8 mouse cellular contexts compared by ENCODE assay signal in the genomic region with DNA sequence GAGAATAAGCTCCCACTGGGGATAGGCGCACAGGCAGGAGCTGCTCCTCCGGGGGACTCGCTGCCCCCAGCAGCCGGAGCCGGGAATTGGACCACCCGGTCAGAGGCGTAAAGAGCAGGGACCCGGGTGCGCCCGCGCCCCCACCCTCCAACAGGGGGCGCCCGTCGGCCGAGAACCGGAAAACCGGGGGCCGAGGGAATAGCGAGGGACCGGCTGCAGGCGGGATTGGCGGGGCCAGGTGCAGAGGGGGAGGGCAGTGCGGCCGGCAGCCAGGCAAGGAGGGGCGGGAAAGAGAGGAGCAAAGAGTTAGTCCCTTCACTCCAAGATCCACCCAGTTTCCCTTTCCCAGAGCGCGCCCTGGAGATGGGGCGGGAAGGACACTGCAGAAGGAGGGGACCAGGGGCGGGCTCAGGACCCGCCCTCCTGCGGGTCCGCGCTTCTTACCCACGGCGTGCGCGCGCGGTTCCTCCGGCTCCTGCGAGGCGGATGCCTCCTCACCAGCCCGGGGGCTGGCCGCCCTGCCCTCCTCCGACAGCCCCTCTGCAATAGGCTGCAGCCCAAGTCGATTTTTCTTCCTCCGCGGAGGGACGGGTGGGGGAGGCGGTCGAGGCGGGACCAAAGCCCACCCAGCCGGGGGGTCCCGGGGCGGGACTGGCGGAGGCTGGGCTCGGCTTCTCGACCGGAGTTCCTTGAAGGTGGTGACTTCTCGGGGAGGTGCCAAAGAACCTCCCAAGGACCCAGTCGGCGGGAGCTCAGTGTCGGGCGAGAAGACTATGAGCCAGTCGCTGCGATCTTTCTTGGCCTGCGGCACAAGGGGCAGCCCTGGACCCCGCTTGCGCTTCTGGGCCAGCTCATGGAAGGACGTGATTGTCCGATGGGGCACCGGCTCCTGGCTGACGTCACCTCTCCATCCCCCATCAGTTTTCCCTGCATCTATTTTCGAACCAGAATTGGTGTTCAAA. TPM values are rescaled to one million over a fixed set of nuclear protein-coding genes. Genes with fewer than 3 reads are reported as not detected.
DNase-seq lines count a peak whose midpoint lies in the region; ATAC-seq and TF ChIP-seq lines count a peak whose summit lies in the region.

No protein-coding gene starts in this region.

- ATAC-seq in embryonic facial prominence, embryonic 14.5 days (ENCODE audit: low read depth), result peak; percentile 78
- ATAC-seq in limb, embryonic 15.5 days (ENCODE audit: insufficient number of reproducible peaks, low FRiP score, low TSS enrichment, low read depth), result peak; percentile 83
- peak; percentile 36 for ATAC-seq in midbrain, postnatal 0 days (ENCODE audit: low FRiP score)

- TF ChIP-seq CTCF in midbrain, postnatal 0 days (IDR thresholded peaks at IDR 0.05), result peak; percentile 76

- peak overlapping the region; percentile 69 for H3K4me3 ChIP-seq in embryonic facial prominence, embryonic 14.5 days (ENCODE audit: low read depth, low read length)
- peak overlapping the region; percentile 65 for H3K4me3 ChIP-seq in limb, embryonic 15.5 days
- H3K4me3 ChIP-seq in midbrain, postnatal 0 days (ENCODE audit: low read depth, low read length), result peak overlapping the region; percentile 74

- WGBS in embryonic facial prominence, embryonic 14.5 days, result under 1% methylated on average over 37 of the region's 74 CpGs
- under 1% methylated on average over 70 of the region's 74 CpGs for WGBS in limb, embryonic 15.5 days
- WGBS in midbrain, postnatal 0 days, result under 1% methylated on average over 60 of the region's 74 CpGs

- H3K4me2 ChIP-seq in embryonic facial prominence, embryonic 14.5 days (ENCODE audit: low read depth, low read length), result peak overlapping the region; percentile 100
- peak overlapping the region; percentile 97 for H3K4me2 ChIP-seq in limb, embryonic 15.5 days
- H3K4me2 ChIP-seq in midbrain, postnatal 0 days (ENCODE audit: low read depth, low read length, poor library complexity, severe bottlenecking), result peak overlapping the region; percentile 98

- peak overlapping the region; percentile 85 for H3K27ac ChIP-seq in embryonic facial prominence, embryonic 14.5 days (replicated peaks; ENCODE audit: low read depth, low read length)
- peak overlapping the region; percentile 93 for H3K27ac ChIP-seq in limb, embryonic 15.5 days
- H3K27ac ChIP-seq in midbrain, postnatal 0 days (ENCODE audit: low read depth, low read length), result peak overlapping the region; percentile 57

- peaks cover 29% of the 10 kb centered on the region for H3K36me3 ChIP-seq in embryonic facial prominence, embryonic 14.5 days (ENCODE audit: control insufficient read depth, insufficient read depth, low read length)
- peaks cover 43% of the 10 kb centered on the region for H3K36me3 ChIP-seq in limb, embryonic 15.5 days
- peaks cover 36% of the 10 kb centered on the region for H3K36me3 ChIP-seq in midbrain, postnatal 0 days (ENCODE audit: insufficient read depth, low read length)

- H3K4me1 ChIP-seq in embryonic facial prominence, embryonic 14.5 days (ENCODE audit: control insufficient read depth, insufficient read depth, low read length), result peaks cover 16% of the 10 kb centered on the region
- H3K4me1 ChIP-seq in limb, embryonic 15.5 days, result peaks cover 50% of the 10 kb centered on the region
- peaks cover 9% of the 10 kb centered on the region; the same call in 1 of the 2 replicates for H3K4me1 ChIP-seq in midbrain, postnatal 0 days (ENCODE audit: insufficient read depth, low read length)

- peak overlapping the region; percentile 76 for H3K9ac ChIP-seq in embryonic facial prominence, embryonic 14.5 days (ENCODE audit: low read depth, low read length)
- peak overlapping the region; percentile 57 for H3K9ac ChIP-seq in limb, embryonic 15.5 days
- peak overlapping the region; percentile 84 for H3K9ac ChIP-seq in midbrain, postnatal 0 days (replicated peaks; ENCODE audit: low read length, poor library complexity, severe bottlenecking)

- peak; percentile 86 to 88 for DNase-seq in B cell, adult 2 months
- peak; percentile 71 to 81 for DNase-seq in adrenal gland, postnatal 4 days (ENCODE audit: low spot score in 2 of 2)
- peak; percentile 94 for DNase-seq in embryonic facial prominence, embryonic 14.5 days (ENCODE audit: low spot score)
- peak; percentile 81 for DNase-seq in heart, adult 8-10 months (ENCODE audit: low spot score)
- DNase-seq in kidney, adult 9 months, result peak; percentile 82
- DNase-seq in midbrain, postnatal 0 days (ENCODE audit: low spot score), result peak; percentile 77
- peak; percentile 78 to 94 for DNase-seq in spleen, postnatal 4 days (ENCODE audit: low spot score in 2 of 2)

- H3K27me3 ChIP-seq in embryonic facial prominence, embryonic 14.5 days (replicated peaks; ENCODE audit: control insufficient read depth, insufficient read depth, low read length), result peaks cover 4% of the 10 kb centered on the region; the same call in 1 of the 2 replicates
- peaks cover 11% of the 10 kb centered on the region; the same call in 1 of the 2 replicates for H3K27me3 ChIP-seq in limb, embryonic 15.5 days
- no peaks in the 10 kb centered on the region for H3K27me3 ChIP-seq in midbrain, postnatal 0 days (ENCODE audit: insufficient read depth, low read length)

- H3K9me3 ChIP-seq in embryonic facial prominence, embryonic 14.5 days (ENCODE audit: control insufficient read depth, low read length), result no peaks in the 10 kb centered on the region
- no peaks in the 10 kb centered on the region for H3K9me3 ChIP-seq in limb, embryonic 15.5 days
- H3K9me3 ChIP-seq in midbrain, postnatal 0 days (ENCODE audit: low read length), result no peaks in the 10 kb centered on the region

RNA-seq across cellular contexts. Expression of gene Rusc1, which starts 2.1 kb away (rescaled TPM):
- 10 to 100 TPM; 21.9 to 27.4 TPM for total RNA-seq in adrenal gland, postnatal 4 days (2021)
- 23.5 and 26.5 TPM in 2 replicates for polyA plus RNA-seq in embryonic facial prominence, embryonic 14.5 days (2014; fragmentation: Nextera tagmentation; extraction: Ambion mirVana)
- 10 to 100 TPM; 24.4 to 29.1 (median 28.5) TPM for total RNA-seq in heart, adult 8-10 months (2022)
- polyA plus RNA-seq in limb, embryonic 15.5 days (2015; fragmentation: Nextera tagmentation; extraction: Ambion mirVana), result 29.2 and 31.1 TPM in 2 replicates
- 177 and 187 TPM in 2 replicates for total RNA-seq in midbrain, postnatal 0 days (2014; rRNA removed)
- 103 and 107 TPM in 2 replicates for polyA plus RNA-seq in midbrain, postnatal 0 days (2015; fragmentation: Nextera tagmentation; extraction: Ambion mirVana)

RNA-seq across cellular contexts. Expression of gene Gm43738, which starts 9.9 kb away (rescaled TPM):
- total RNA-seq in adrenal gland, postnatal 4 days (2021), result not detected
- polyA plus RNA-seq in embryonic facial prominence, embryonic 14.5 days (2014; fragmentation: Nextera tagmentation; extraction: Ambion mirVana), result not detected in 2 replicates
- total RNA-seq in heart, adult 8-10 months (2022), result not detected
- not detected in 2 replicates for polyA plus RNA-seq in limb, embryonic 15.5 days (2015; fragmentation: Nextera tagmentation; extraction: Ambion mirVana)
- not detected in 2 replicates for total RNA-seq in midbrain, postnatal 0 days (2014; rRNA removed)
- not detected in 2 replicates for polyA plus RNA-seq in midbrain, postnatal 0 days (2015; fragmentation: Nextera tagmentation; extraction: Ambion mirVana)

RNA-seq across cellular contexts. Expression of gene Fdps, which starts 10.8 kb away (rescaled TPM):
- total RNA-seq in adrenal gland, postnatal 4 days (2021), result 10 to 100 TPM; 79.4 to 85.0 TPM
- polyA plus RNA-seq in embryonic facial prominence, embryonic 14.5 days (2014; fragmentation: Nextera tagmentation; extraction: Ambion mirVana), result 183 and 205 TPM in 2 replicates
- 10 to 100 TPM; 20.8 to 23.2 (median 22.3) TPM for total RNA-seq in heart, adult 8-10 months (2022)
- polyA plus RNA-seq in limb, embryonic 15.5 days (2015; fragmentation: Nextera tagmentation; extraction: Ambion mirVana), result 253 and 265 TPM in 2 replicates
- 382 and 401 TPM in 2 replicates for total RNA-seq in midbrain, postnatal 0 days (2014; rRNA removed)
- 407 and 423 TPM in 2 replicates for polyA plus RNA-seq in midbrain, postnatal 0 days (2015; fragmentation: Nextera tagmentation; extraction: Ambion mirVana)

RNA-seq across cellular contexts. Expression of gene Pklr, which starts 45.0 kb away (rescaled TPM):
- total RNA-seq in adrenal gland, postnatal 4 days (2021), result 10 to 100 TPM; 11.2 to 24.5 TPM
- 0.30 TPM in 1 of 2 replicates, not detected in the other for polyA plus RNA-seq in embryonic facial prominence, embryonic 14.5 days (2014; fragmentation: Nextera tagmentation; extraction: Ambion mirVana)
- not detected for total RNA-seq in heart, adult 8-10 months (2022)
- 0.20 and 0.23 TPM in 2 replicates for polyA plus RNA-seq in limb, embryonic 15.5 days (2015; fragmentation: Nextera tagmentation; extraction: Ambion mirVana)
- 0.47 TPM in 1 of 2 replicates, not detected in the other for total RNA-seq in midbrain, postnatal 0 days (2014; rRNA removed)
- polyA plus RNA-seq in midbrain, postnatal 0 days (2015; fragmentation: Nextera tagmentation; extraction: Ambion mirVana), result 0.05 and 0.10 TPM in 2 replicates

Comparison
In these comparisons a context has a peak if more than half of its experiments do, and no peak if none do; other contexts are left out.
1. Peak in every context shown above with its lines: DNase-seq, ATAC-seq, H3K4me3 ChIP-seq and H3K27ac ChIP-seq.